Mouse (Mus musculus) E14TG2a.4 (cell line): Measurements from ENCODE around the gene Akr1c19.

Experiments
- CTCF ChIP-seq: conservative IDR thresholded peaks from 2 replicates; pipeline ENCODE4 v1.5.1; 2014; ENCODE audit warnings: low read length
- NANOG ChIP-seq: IDR thresholded peaks from 2 replicates; pipeline ENCODE4 v1.6.1; 2014; ENCODE audit warnings: borderline replicate concordance, low read length, mixed read lengths

DNA sequence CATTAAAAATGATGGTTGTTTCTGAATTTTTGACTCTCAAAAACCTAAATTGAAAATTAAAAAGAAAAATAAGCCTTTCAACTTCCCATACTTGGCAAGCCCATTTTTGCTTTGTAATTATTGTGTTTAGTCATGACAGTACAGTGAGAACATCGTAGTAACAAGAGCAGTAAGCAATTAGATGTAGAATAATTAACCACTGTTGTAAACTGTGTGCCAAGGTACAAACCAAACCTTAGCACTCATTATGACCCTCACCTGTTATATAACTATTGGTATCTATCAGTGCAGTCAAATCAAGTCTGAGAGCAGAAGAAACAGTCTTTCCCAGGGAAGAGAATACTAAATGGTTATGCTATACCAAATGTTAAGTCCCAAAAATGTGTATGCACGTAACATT, 36.5 kb downstream of the Akr1c19 start:
- TF ChIP-seq CTCF (no peak), NANOG (no peak)
